Mouse (Mus musculus) olfactory bulb, adult 2 months (tissue): Measurements from ENCODE around the gene 1700056E22Rik.

Source experiments
- CTCF ChIP-seq: fragments of 200-500 bp; IDR thresholded peaks from 2 replicates; pipeline ENCODE4 v1.5.1; 2012; ENCODE audit warnings: low read depth, mild to moderate bottlenecking, low read length, moderate library complexity; ENCODE audit not compliant: insufficient read depth
- POLR2A ChIP-seq: fragments of 200-500 bp; IDR thresholded peaks from 2 replicates; pipeline ENCODE4 v1.6.1; 2012; ENCODE audit warnings: mild to moderate bottlenecking, low read depth, low read length, moderate library complexity; ENCODE audit not compliant: insufficient read depth

DNA sequence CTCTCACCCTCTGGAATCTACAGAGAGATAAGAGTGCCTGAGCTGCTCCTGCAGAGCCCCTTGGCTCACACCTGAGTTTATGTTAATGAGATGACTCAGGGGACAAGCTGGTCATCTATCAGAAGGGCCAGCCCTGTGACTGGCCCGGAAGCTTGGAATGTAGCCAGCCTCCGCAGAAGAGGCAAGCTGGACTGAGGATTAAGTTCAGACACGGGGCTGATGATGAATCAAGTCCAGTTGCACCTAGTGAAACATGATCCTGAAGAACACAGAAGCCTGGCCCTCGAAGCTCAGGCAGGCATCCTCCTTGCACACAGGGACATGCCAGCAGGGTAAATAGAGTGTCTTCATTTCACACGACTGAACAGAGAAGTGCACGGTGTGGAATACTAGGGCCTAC, 17.7 kb upstream of the 1700056E22Rik start:
- TF ChIP-seq POLR2A (no peak), CTCF (no peak)
